Mouse (Mus musculus) CH12.LX (cell line): ENCODE data around the gene Map2k4.

ENCODE experiments used
- CTCF ChIP-seq, 2 experiments: IDR thresholded peaks in 1 of 2; conservative IDR thresholded peaks in 1 of 2; 2 replicates each; pipeline ENCODE4 v1.5.1; 2011 to 2012; ENCODE audit warnings: low read depth in 2 of 2, low read length in 2 of 2, improper control_type of control experiment in 1 of 2, inconsistent platforms in 1 of 2, mild to moderate bottlenecking in 1 of 2, moderate library complexity in 1 of 2
- ETS1 ChIP-seq: conservative IDR thresholded peaks from 2 replicates; pipeline ENCODE4 v1.6.1; 2012; ENCODE audit warnings: low read depth, mild to moderate bottlenecking, inconsistent platforms, low read length, improper control_type of control experiment, moderate library complexity
- GABPA ChIP-seq: IDR thresholded peaks from 2 replicates; pipeline ENCODE4 v1.6.1; 2012; ENCODE audit warnings: low read depth, low read length, improper control_type of control experiment, inconsistent platforms; ENCODE audit not compliant: insufficient replicate concordance
- MAFK ChIP-seq: IDR thresholded peaks from 2 replicates; pipeline ENCODE4 v1.6.1; 2011; ENCODE audit warnings: low read length, improper control_type of control experiment; ENCODE audit not compliant: insufficient replicate concordance
- POLR2A ChIP-seq: IDR thresholded peaks from 2 replicates; pipeline ENCODE4 v1.6.1; 2011; ENCODE audit warnings: low read depth, mild to moderate bottlenecking, improper control_type of control experiment, low read length
- POLR2AphosphoS2 ChIP-seq: IDR thresholded peaks from 2 replicates; pipeline ENCODE4 v1.6.1; 2011; ENCODE audit warnings: low read depth, low read length, improper control_type of control experiment
- SIN3A ChIP-seq: IDR thresholded peaks from 2 replicates; pipeline ENCODE4 v1.6.1; 2012; ENCODE audit warnings: low read length, improper control_type of control experiment, inconsistent platforms
- ZC3H11A ChIP-seq: IDR thresholded peaks from 2 replicates; pipeline ENCODE4 v1.6.1; 2012; ENCODE audit warnings: low read depth, mild to moderate bottlenecking, inconsistent platforms, low read length, improper control_type of control experiment

- TF ChIP-seq POLR2A (no peak), ETS1 (no peak), SIN3A (no peak), ZC3H11A (no peak), CTCF (conservative IDR thresholded peaks at IDR 0.05 in 1 of 2, IDR thresholded peaks at IDR 0.05 in 1 of 2; ENCODE audit: low read depth in 2 of 2, low read length in 2 of 2) (no peak), POLR2AphosphoS2 (no peak), GABPA (no peak), MAFK (no peak)
These were observed 28.7 kb downstream of the Map2k4 start for GRCm38 (mm10) chr11:65759350-65759749.
